ENCODE assay signal across 31 mouse cellular contexts in genomic region chr7:102082816-102083215, GRCm38 (mm10). TPM values are rescaled to one million over a fixed set of nuclear protein-coding genes. Genes with fewer than 3 reads are reported as not detected.
"Had no signal": no experiment of that assay in that cellular context is flagged by ENCODE, and none has a peak within 500 bp of the region (broad histone marks: within the 10 kb centered on the region; RNA-seq: fewer than 3 reads in every experiment).

TSS of gene Trpc2 (plus strand) at chr7:102083116.

- H3K9me3 ChIP-seq: heart, embryonic 10.5 days; hindbrain, embryonic 10.5 days; hindbrain, embryonic 12.5 days; intestine, embryonic 15.5 days; limb, embryonic 13.5 days; limb, embryonic 15.5 days; liver, embryonic 12.5 days had no signal

- ATAC-seq: hindbrain, embryonic 16.5 days; inflammation-experienced regulatory T-cells, adult 6 months; intestine, embryonic 15.5 days; intestine, postnatal 0 days; liver, embryonic 12.5 days had no signal

- H3K27ac ChIP-seq: heart, embryonic 10.5 days; hindbrain, embryonic 10.5 days; hindbrain, embryonic 12.5 days; hindbrain, embryonic 14.5 days; intestine, embryonic 15.5 days; limb, embryonic 13.5 days; limb, embryonic 15.5 days; liver, embryonic 12.5 days; liver, embryonic 14.5 days had no signal

- H3K4me3 ChIP-seq: heart, embryonic 10.5 days; hindbrain, embryonic 10.5 days; hindbrain, embryonic 12.5 days; intestine, embryonic 15.5 days; limb, embryonic 13.5 days; limb, embryonic 15.5 days; liver, embryonic 12.5 days had no signal

- DNase-seq: gastrocnemius, postnatal 14 days; gastrocnemius, postnatal 36 days; heart, adult 18-20 months; heart, postnatal 10 days; heart, postnatal 4 days; kidney, adult 18-20 months; kidney, adult 8-10 months; kidney, postnatal 10 days; kidney, postnatal 36 days; layer of hippocampus, adult 9-11 months; layer of hippocampus, postnatal 36 days; left cerebral cortex, postnatal 4 days had no signal

- H3K4me2 ChIP-seq: hindbrain, embryonic 12.5 days; hindbrain, embryonic 14.5 days; intestine, embryonic 15.5 days; limb, embryonic 13.5 days; limb, embryonic 15.5 days; liver, embryonic 12.5 days had no signal

- H3K27me3 ChIP-seq: hindbrain, embryonic 12.5 days; intestine, embryonic 15.5 days; limb, embryonic 13.5 days; limb, embryonic 15.5 days; liver, embryonic 12.5 days had no signal

- H3K4me1 ChIP-seq: heart, embryonic 10.5 days; hindbrain, embryonic 10.5 days; hindbrain, embryonic 12.5 days; intestine, embryonic 15.5 days; limb, embryonic 13.5 days; limb, embryonic 15.5 days; liver, embryonic 12.5 days had no signal

- H3K9ac ChIP-seq: hindbrain, embryonic 12.5 days; hindbrain, embryonic 14.5 days; intestine, embryonic 15.5 days; limb, embryonic 13.5 days; limb, embryonic 15.5 days; liver, embryonic 12.5 days; liver, embryonic 14.5 days had no signal

RNA-seq across cellular contexts. Expression of gene Trpc2, which starts in this region (rescaled TPM):
- total RNA-seq: granulocyte monocyte progenitor cell, adult 5-6 weeks; left cerebral cortex, adult 18-20 months had no signal
- polyA plus RNA-seq: heart, embryonic 10.5 days; heart, embryonic 14.5 days; hindbrain, embryonic 10.5 days; hindbrain, embryonic 14.5 days; hindbrain, embryonic 16.5 days; intestine, embryonic 15.5 days; kidney, embryonic 14.5 days; large intestine, adult 2 months; limb, embryonic 11.5 days; limb, embryonic 13.5 days; limb, embryonic 15.5 days; liver, adult 2 months; liver, embryonic 12.5 days had no signal
